Mouse (Mus musculus) E14TG2a.4 (cell line): ENCODE results near the gene Usp37.

ENCODE experiments used
- H3K27me3 ChIP-seq: 2 replicates; pipeline ENCODE4 v1.6.1; 2014; ENCODE audit warnings: low read length, control low read depth; ENCODE audit not compliant: insufficient read depth
- H3K36me3 ChIP-seq: 2 replicates; pipeline ENCODE4 v1.6.1; 2014; ENCODE audit warnings: low read length, control low read depth; ENCODE audit not compliant: insufficient read depth
- H3K4me1 ChIP-seq: replicated peaks from 2 replicates; pipeline ENCODE4 v1.6.1; 2014; ENCODE audit warnings: low read depth, low read length, control low read depth
- H3K4me3 ChIP-seq: replicated peaks from 2 replicates; pipeline ENCODE4 v1.5.1; 2014; ENCODE audit warnings: mild to moderate bottlenecking, low read length
- H3K9me3 ChIP-seq: 2 replicates; pipeline ENCODE4 v1.6.1; 2014; ENCODE audit warnings: low read length, control low read depth
- CTCF ChIP-seq: conservative IDR thresholded peaks from 2 replicates; pipeline ENCODE4 v1.5.1; 2014; ENCODE audit warnings: low read length
- NANOG ChIP-seq: IDR thresholded peaks from 2 replicates; pipeline ENCODE4 v1.6.1; 2014; ENCODE audit warnings: borderline replicate concordance, low read length, mixed read lengths
- POU5F1 ChIP-seq: IDR thresholded peaks from 2 replicates; pipeline ENCODE4 v1.6.1; 2014; ENCODE audit warnings: low read length, borderline replicate concordance

Usp37 gene

GRCm38 (mm10) chr1:74437702-74438427, 106.2 kb downstream of the Usp37 start:
- no peaks in the 10 kb centered on the region for H3K27me3 ChIP-seq
- H3K36me3 ChIP-seq, result peaks cover 89% of the 10 kb centered on the region
- H3K4me1 ChIP-seq, result peaks cover 3% of the 10 kb centered on the region; the same call in 1 of the 2 replicates
- TF ChIP-seq CTCF (no peak), POU5F1 (no peak), NANOG (no peak)
- H3K9me3 ChIP-seq, result no peaks in the 10 kb centered on the region
- no peak overlapping the region for H3K4me3 ChIP-seq

DNA sequence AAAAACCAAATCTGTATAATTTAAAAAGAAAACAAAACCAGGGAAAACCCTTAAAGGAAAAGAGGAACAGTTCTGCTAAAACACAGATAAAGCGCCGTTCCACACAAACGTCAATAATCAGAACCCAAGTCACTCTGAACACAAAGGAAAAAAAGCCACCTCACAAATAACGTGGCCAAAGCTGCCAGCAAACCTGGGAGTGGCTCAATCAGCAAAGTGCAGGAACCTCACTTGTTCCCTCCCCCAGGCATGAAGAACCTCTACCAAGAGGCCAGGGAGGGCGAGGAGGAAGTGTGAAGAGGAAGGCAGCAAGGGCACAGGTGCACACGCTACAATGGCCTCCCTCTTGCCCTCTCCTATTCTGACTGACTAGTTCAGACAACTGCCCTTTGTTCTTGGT, 108.5 kb downstream of the Usp37 start:
- no peaks in the 10 kb centered on the region for H3K9me3 ChIP-seq
- no peak overlapping the region for H3K4me3 ChIP-seq
- peaks cover 3% of the 10 kb centered on the region; the same call in 1 of the 2 replicates for H3K4me1 ChIP-seq
- TF ChIP-seq NANOG (no peak), CTCF (no peak), POU5F1 (no peak)
- no peaks in the 10 kb centered on the region for H3K27me3 ChIP-seq
- H3K36me3 ChIP-seq, result peaks cover 72% of the 10 kb centered on the region

- H3K4me1 ChIP-seq, result peaks cover 8% of the 10 kb centered on the region; the same call in 1 of the 2 replicates
- H3K4me3 ChIP-seq, result no peak overlapping the region
- H3K36me3 ChIP-seq, result peaks cover 62% of the 10 kb centered on the region
- TF ChIP-seq POU5F1 (no peak), CTCF (no peak), NANOG (no peak)
- no peaks in the 10 kb centered on the region for H3K27me3 ChIP-seq
- no peaks in the 10 kb centered on the region for H3K9me3 ChIP-seq
These were observed 109.5 kb downstream of the Usp37 start for GRCm38 (mm10) chr1:74434596-74434995.

DNA sequence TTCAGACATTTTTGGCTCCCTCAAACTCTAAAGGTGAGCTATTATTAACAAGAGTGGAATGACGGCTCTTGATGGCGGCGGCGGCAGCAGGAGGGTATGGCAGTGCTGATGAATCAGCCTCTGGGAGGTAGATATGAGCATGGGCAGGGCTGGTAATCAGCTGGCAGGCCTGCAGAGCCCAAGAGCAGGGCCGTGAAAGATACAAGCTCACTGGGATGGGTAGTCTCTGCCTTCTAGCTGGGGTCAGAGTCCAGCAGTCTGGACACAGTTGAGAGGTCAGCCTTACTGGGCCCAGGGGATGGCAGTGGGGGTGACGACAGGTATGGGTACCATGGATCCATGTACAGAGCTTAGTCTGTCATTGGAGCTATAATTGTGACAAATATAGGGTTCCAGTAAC, 110.9 kb downstream of the Usp37 start:
- H3K4me3 ChIP-seq, result no peak overlapping the region
- TF ChIP-seq CTCF (no peak), NANOG (no peak), POU5F1 (no peak)
- H3K4me1 ChIP-seq, result peaks cover 15% of the 10 kb centered on the region
- H3K9me3 ChIP-seq, result no peaks in the 10 kb centered on the region
- H3K27me3 ChIP-seq, result no peaks in the 10 kb centered on the region
- peaks cover 48% of the 10 kb centered on the region for H3K36me3 ChIP-seq

- Histone ChIP-seq H3K36me3 (no peaks in the 10 kb centered on the region), H3K4me1 (peaks cover 28% of the 10 kb centered on the region), H3K4me3 (no peak overlapping the region), H3K27me3 (peaks cover 28% of the 10 kb centered on the region), H3K9me3 (no peaks in the 10 kb centered on the region)
- TF ChIP-seq NANOG (no peak), CTCF (no peak), POU5F1 (no peak)
These were observed 118.2 kb downstream of the Usp37 start for GRCm38 (mm10) chr1:74425845-74426244.

DNA sequence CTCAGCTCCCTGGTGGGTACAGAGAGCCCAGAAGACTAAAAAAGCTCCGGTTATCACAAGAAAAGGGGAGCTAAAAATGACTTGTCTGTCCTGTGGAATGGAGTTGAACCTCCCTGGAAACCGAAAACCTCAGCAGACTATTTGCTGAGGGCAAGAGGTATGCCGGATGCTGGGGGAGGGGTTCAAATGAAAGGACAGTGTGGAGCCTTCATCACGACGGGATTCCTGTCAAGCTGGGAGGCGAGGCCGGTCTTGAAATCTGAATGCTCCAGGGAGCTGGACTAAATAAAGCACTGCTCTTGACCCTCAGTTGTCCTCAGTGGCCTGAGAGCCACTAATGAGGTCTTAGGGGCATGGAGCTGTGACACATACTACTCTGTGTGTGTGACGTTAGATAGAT, 120.9 kb downstream of the Usp37 start:
- H3K4me3 ChIP-seq, result no peak overlapping the region
- no peaks in the 10 kb centered on the region for H3K9me3 ChIP-seq
- no peaks in the 10 kb centered on the region for H3K36me3 ChIP-seq
- TF ChIP-seq CTCF (no peak), POU5F1 (no peak), NANOG (no peak)
- peaks cover 37% of the 10 kb centered on the region for H3K27me3 ChIP-seq
- peaks cover 35% of the 10 kb centered on the region for H3K4me1 ChIP-seq

DNA sequence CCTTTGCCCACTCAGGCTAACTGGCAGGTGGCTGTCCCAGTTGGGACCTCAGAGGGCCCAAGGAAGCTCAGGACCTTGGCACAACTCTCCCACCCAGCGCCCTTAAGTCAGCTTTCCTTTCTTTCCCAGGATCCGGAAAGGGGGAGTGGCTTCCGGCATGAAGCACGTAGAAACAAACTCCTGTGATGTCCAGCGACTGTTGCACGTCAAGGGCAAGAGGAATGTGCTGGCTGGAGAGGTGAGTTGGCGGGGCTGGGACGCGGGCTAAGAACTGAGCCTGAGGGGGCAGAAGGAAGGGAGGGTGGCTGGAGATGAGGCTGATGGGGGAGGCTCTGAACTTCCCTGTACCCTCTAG, 124.7 kb downstream of the Usp37 start:
- Histone ChIP-seq H3K27me3 (peaks cover 22% of the 10 kb centered on the region), H3K9me3 (no peaks in the 10 kb centered on the region), H3K4me1 (peaks cover 47% of the 10 kb centered on the region), H3K36me3 (no peaks in the 10 kb centered on the region), H3K4me3 (peak overlapping the region; percentile 54)
- TF ChIP-seq NANOG, result no peak
- no peak for TF ChIP-seq CTCF
- no peak for TF ChIP-seq POU5F1

GRCm38 (mm10) chr1:74418747-74419439, 125.2 kb downstream of the Usp37 start:
- Histone ChIP-seq H3K4me1 (peaks cover 47% of the 10 kb centered on the region), H3K9me3 (no peaks in the 10 kb centered on the region), H3K27me3 (peaks cover 17% of the 10 kb centered on the region), H3K4me3 (peak overlapping the region; percentile 54), H3K36me3 (no peaks in the 10 kb centered on the region)
- TF ChIP-seq POU5F1 (no peak), NANOG (no peak), CTCF (no peak)

DNA sequence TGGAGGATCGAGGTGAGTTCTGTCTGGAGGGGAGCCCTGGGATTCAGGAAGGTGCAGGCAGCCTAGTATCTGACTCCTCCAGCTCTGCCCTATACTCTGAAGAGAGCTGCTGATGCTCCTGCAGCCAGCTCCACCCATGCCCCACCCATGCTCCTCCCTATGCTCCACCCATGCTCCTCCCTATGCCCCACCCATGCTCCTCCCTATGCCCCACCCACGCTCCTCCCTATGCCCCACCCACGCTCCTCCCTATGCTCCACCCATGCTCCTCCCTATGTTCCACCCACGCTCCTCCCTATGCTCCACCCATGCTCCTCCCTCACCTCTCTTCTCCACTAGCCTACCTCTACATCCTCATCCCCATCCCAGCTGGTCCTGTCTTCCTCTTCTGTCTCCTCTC, 128.9 kb downstream of the Usp37 start:
- Histone ChIP-seq H3K36me3 (no peaks in the 10 kb centered on the region), H3K27me3 (peaks cover 10% of the 10 kb centered on the region), H3K4me3 (no peak overlapping the region), H3K9me3 (no peaks in the 10 kb centered on the region), H3K4me1 (peaks cover 36% of the 10 kb centered on the region)
- TF ChIP-seq POU5F1, result no peak
